Mouse (Mus musculus): Measurements from ENCODE around the gene Klk15.
A peak's percentile ranks its signal among the peaks of the same experiment; 100 is the strongest.
"Not testable (repeated sequence)": the region's sequence is repeated elsewhere in the genome, so short reads cannot be mapped to it uniquely, and the experiment has no call there.

Gene Klk15

GRCm38 (mm10) chr7:43933440-43933839 lies at the start of gene Klk15:
Gene Klk15 (plus strand): TSS chr7:43933740.
- DNase-seq = no peak

- no peak for DNase-seq
Measured at GRCm38 (mm10) chr7:43891365-43891764, 42.2 kb upstream of the Klk15 start.

- no peak for DNase-seq
Measured at GRCm38 (mm10) chr7:43891788-43892187, 41.8 kb upstream of the Klk15 start.

GRCm38 (mm10) chr7:43894836-43895235 lies 38.7 kb upstream of the Klk15 start:
- DNase-seq = peak; percentile 64 to 78

- no peak for DNase-seq
Measured at GRCm38 (mm10) chr7:43914821-43915220, 18.7 kb upstream of the Klk15 start.

- DNase-seq = no peak
Measured at GRCm38 (mm10) chr7:43918426-43918825, 15.1 kb upstream of the Klk15 start.

- no peak for DNase-seq
Measured at GRCm38 (mm10) chr7:43918871-43919270, 14.7 kb upstream of the Klk15 start.

GRCm38 (mm10) chr7:43919559-43920451 lies 13.7 kb upstream of the Klk15 start:
- peak; percentile 43 to 47 for DNase-seq

- no peak for DNase-seq
Measured at GRCm38 (mm10) chr7:43920582-43920981, 13.0 kb upstream of the Klk15 start.

GRCm38 (mm10) chr7:43921087-43921486 lies 12.5 kb upstream of the Klk15 start:
- DNase-seq = no peak

GRCm38 (mm10) chr7:43921941-43922340 lies 11.6 kb upstream of the Klk15 start:
- DNase-seq = no peak

- no peak for DNase-seq
Measured at GRCm38 (mm10) chr7:43925985-43926384, 7.6 kb upstream of the Klk15 start.

GRCm38 (mm10) chr7:43928521-43928920 lies 5.0 kb upstream of the Klk15 start:
- DNase-seq = no peak

GRCm38 (mm10) chr7:43932337-43932736 lies 1.2 kb upstream of the Klk15 start:
- no peak for DNase-seq

- DNase-seq = no peak
Measured at GRCm38 (mm10) chr7:43934747-43935146, 1.2 kb downstream of the Klk15 start.

- no peak for DNase-seq
Measured at GRCm38 (mm10) chr7:43936551-43936950, 3.0 kb downstream of the Klk15 start.

- DNase-seq = not testable (repeated sequence)
Measured at GRCm38 (mm10) chr7:43942293-43942692, 8.8 kb downstream of the Klk15 start.

- DNase-seq = no peak
Measured at GRCm38 (mm10) chr7:43944727-43945264, 11.3 kb downstream of the Klk15 start.

GRCm38 (mm10) chr7:43950364-43950763 lies 16.8 kb downstream of the Klk15 start, which contains the start of gene Klk1b8:
Gene Klk1b8 (plus strand): TSS chr7:43950664.
- no peak for DNase-seq

GRCm38 (mm10) chr7:43952703-43953102 lies 19.2 kb downstream of the Klk15 start:
- no peak for DNase-seq

GRCm38 (mm10) chr7:43966451-43966850 lies 32.9 kb downstream of the Klk15 start, which contains the start of gene Klk1b1:
Gene Klk1b1 (plus strand): TSS chr7:43966751.
- DNase-seq = no peak

- no peak for DNase-seq
Measured at GRCm38 (mm10) chr7:43967058-43967457, 33.5 kb downstream of the Klk15 start.

- DNase-seq = no peak
Measured at GRCm38 (mm10) chr7:43967612-43968011, 34.1 kb downstream of the Klk15 start.

- not testable (repeated sequence) for DNase-seq
Measured at GRCm38 (mm10) chr7:43975761-43976160, 42.2 kb downstream of the Klk15 start, which contains the start of gene Klk1b9. Gene Klk1b9 (plus strand): TSS chr7:43976061.
